Mouse (Mus musculus) heart, postnatal 0 days (tissue): ENCODE measurements around the gene Znhit3.

ENCODE experiments used
- CTCF ChIP-seq: IDR thresholded peaks from 2 replicates; pipeline ENCODE4 v1.5.1; 2016; ENCODE audit warnings: antibody characterized with exemption, control low read depth, low read depth
- EP300 ChIP-seq: IDR thresholded peaks from 2 replicates; pipeline ENCODE4 v1.6.1; 2016; ENCODE audit warnings: antibody characterized with exemption, low read depth

- no peak for TF ChIP-seq CTCF
- TF ChIP-seq EP300, result no peak
Measured at GRCm38 (mm10) chr11:84871548-84872069, 44.6 kb downstream of the Znhit3 start.
